Mouse (Mus musculus): ENCODE results near the gene Rock2.

- TF ChIP-seq CTCF (IDR thresholded peaks at IDR 0.05; ENCODE audit: low read depth, low read length) = no peak
- no peak for TF ChIP-seq POLR2A (IDR thresholded peaks at IDR 0.05; ENCODE audit: insufficient read depth, low read length)
- TF ChIP-seq EP300 (IDR thresholded peaks at IDR 0.05; ENCODE audit: insufficient read depth, low read depth, low read length) = no peak
Observed at GRCm38 (mm10) chr12:16941976-16942375, 47.3 kb downstream of the Rock2 start.

Measured in ES-Bruce4 (cell line).